Mouse (Mus musculus): ENCODE data around the gene Bfsp2.

GRCm38 (mm10) chr9:103443121-103443823, 36.9 kb downstream of the Bfsp2 start:
- TF ChIP-seq CTCF (IDR thresholded peaks at IDR 0.05; ENCODE audit: low read depth, low read length), result no peak
- no peak for TF ChIP-seq POLR2A (IDR thresholded peaks at IDR 0.05; ENCODE audit: insufficient read depth, low read length)
